Mouse (Mus musculus) heart, adult 2 months (tissue): Measurements from ENCODE around the gene Ropn1l. TPM values are rescaled to one million over a fixed set of nuclear protein-coding genes. Genes with fewer than 3 reads are reported as not detected.

ENCODE experiments used
- DNase-seq, 2 experiments: peaks; one replicate each; pipeline ENCODE4 v3.0.0; 2021
- H3K27ac ChIP-seq: fragments of 200-600 bp; 2 replicates; pipeline ENCODE4 v1.8.1; 2022
- H3K27me3 ChIP-seq: fragments of 200-500 bp; 2 replicates; pipeline ENCODE4 v1.6.1; 2012; ENCODE audit warnings: mild to moderate bottlenecking, low read length, inconsistent platforms, mixed read lengths; ENCODE audit not compliant: control insufficient read depth, insufficient read depth
- H3K36me3 ChIP-seq: fragments of 200-500 bp; 2 replicates; pipeline ENCODE4 v1.6.1; 2012; ENCODE audit warnings: low read length, inconsistent platforms; ENCODE audit not compliant: control insufficient read depth, insufficient read depth
- H3K4me1 ChIP-seq: fragments of 200-500 bp; 2 replicates; pipeline ENCODE4 v1.6.1; 2011; ENCODE audit warnings: low read length; ENCODE audit not compliant: control insufficient read depth, insufficient read depth
- H3K4me3 ChIP-seq: fragments of 200-600 bp; 2 replicates; pipeline ENCODE4 v1.8.1; 2022
- H3K79me2 ChIP-seq: fragments of 200-500 bp; replicated peaks from 2 replicates; pipeline ENCODE4 v1.6.1; 2012; ENCODE audit warnings: mild to moderate bottlenecking, inconsistent platforms, low read length, moderate library complexity, mixed read lengths; ENCODE audit not compliant: control insufficient read depth, insufficient read depth
- H3K9ac ChIP-seq: fragments of 200-500 bp; 2 replicates; pipeline ENCODE4 v1.6.1; 2012; ENCODE audit warnings: low read depth, mild to moderate bottlenecking, control low read depth, inconsistent platforms, low read length, mixed read lengths
- CTCF ChIP-seq: fragments of 200-600 bp; IDR thresholded peaks from 2 replicates; pipeline ENCODE4 v1.8.1; 2022; ENCODE audit warnings: antibody characterized with exemption, mild to moderate bottlenecking, moderate library complexity
- EP300 ChIP-seq: fragments of 200-500 bp; IDR thresholded peaks from 2 replicates; pipeline ENCODE4 v1.6.1; 2011; ENCODE audit warnings: low read depth, low read length, control low read depth; ENCODE audit not compliant: insufficient read depth
- POLR2A ChIP-seq: fragments of 200-500 bp; IDR thresholded peaks from 2 replicates; pipeline ENCODE4 v1.6.1; 2011; ENCODE audit warnings: mild to moderate bottlenecking, low read depth, low read length, control low read depth; ENCODE audit not compliant: insufficient read depth
- WGBS: fragments of 180-500 bp; shearing (Covaris S2); methylation state at CpG from one replicate; pipeline ENCODE4 v1.1.7; 2018; 5-methylcytosine and 5-hydroxymethylcytosine counted together
- intact Hi-C: fragments of 180-260 bp; cut with DNase I; formaldehyde crosslinking; loops from one replicate; pipeline ENCODE4 v1.15.1; 2025
- polyA plus RNA-seq: library from polyadenylated mRNA; depleted of rRNA; stranded (reverse); fragments of >200 nt; gene quantifications from 2 replicates; pipeline ENCODE4 v1.2.3, GENCODE M21; 2012; rRNA removed
- total RNA-seq, 2 experiments: library from RNA; stranded (reverse); gene quantifications; 2 replicates each; pipeline ENCODE4 v1.2.3; 2021

The Ropn1l gene
- total and polyA plus RNA-seq, 3 experiments = 0.86 TPM; not detected in 2

- Histone ChIP-seq H3K27me3 (no peaks in the 10 kb centered on the region), H3K27ac (no peak overlapping the region), H3K79me2 (no peaks in the 10 kb centered on the region), H3K9ac (no peak overlapping the region), H3K4me3 (no peak overlapping the region), H3K4me1 (peaks cover 4% of the 10 kb centered on the region; the same call in 1 of the 2 replicates), H3K36me3 (no peaks in the 10 kb centered on the region)
- DNase-seq = no peak
- 64% methylated on average over 4 of the region's 4 CpGs for WGBS
- intact Hi-C loops = no loop called here
- TF ChIP-seq CTCF (no peak), POLR2A (no peak), EP300 (no peak)
Observed at GRCm38 (mm10) chr15:31392135-31392534, 61.4 kb downstream of the Ropn1l start.

Other genes starting within 250 kb of the Ropn1l start
- gene Dap, start 229.4 kb downstream of the Ropn1l start, total RNA-seq = 10 to 100 TPM; 17.7 to 27.0 TPM
- gene Dap, start 229.4 kb downstream of the Ropn1l start, polyA plus RNA-seq = 15.4 and 18.8 TPM in 2 replicates
- gene Ankrd33b, start 86.0 kb downstream of the Ropn1l start, total RNA-seq = 10 to 100 TPM; 28.6 to 32.8 TPM
- gene Ankrd33b, start 86.0 kb downstream of the Ropn1l start, polyA plus RNA-seq = 7.8 and 16.5 TPM in 2 replicates
- 100 to 1,000 TPM; 101 to 121 TPM for gene March6, start 77.3 kb upstream of the Ropn1l start, total RNA-seq
- gene March6, start 77.3 kb upstream of the Ropn1l start, polyA plus RNA-seq = 32.3 and 65.1 TPM in 2 replicates
- 10 to 100 TPM; 27.1 to 30.7 TPM for gene Cmbl, start 111.7 kb upstream of the Ropn1l start, total RNA-seq
- gene Cmbl, start 111.7 kb upstream of the Ropn1l start, polyA plus RNA-seq = 49.6 and 70.3 TPM in 2 replicates
- 100 to 1,000 TPM; 131 to 146 TPM for gene Cct5, start 148.1 kb upstream of the Ropn1l start, total RNA-seq
- gene Cct5, start 148.1 kb upstream of the Ropn1l start, polyA plus RNA-seq = 64.3 and 112 TPM in 2 replicates
- 10 to 100 TPM; 20.0 to 22.4 TPM for gene Fam173b, start 148.1 kb upstream of the Ropn1l start, total RNA-seq
- gene Fam173b, start 148.1 kb upstream of the Ropn1l start, polyA plus RNA-seq = 11.2 and 17.1 TPM in 2 replicates